Comparison of ENCODE assay signal across 21 mouse cellular contexts in genomic region chr9:62624562-62625044, GRCm38 (mm10). TPM values are rescaled to one million over a fixed set of nuclear protein-coding genes. Genes with fewer than 3 reads are reported as not detected.
DNase-seq lines count a peak whose midpoint lies in the region; ATAC-seq lines count a peak whose summit lies in the region.
"Had no signal": no experiment of that assay in that cellular context is flagged by ENCODE, and none has a peak within 500 bp of the region (broad histone marks: within the 10 kb centered on the region; RNA-seq: fewer than 3 reads in every experiment).

No protein-coding gene starts in this region.

- H3K4me1 ChIP-seq in midbrain, embryonic 11.5 days (ENCODE audit: control insufficient read depth, insufficient read depth, low read length), result no peaks in the 10 kb centered on the region
- no peaks in the 10 kb centered on the region for H3K4me1 ChIP-seq in midbrain, embryonic 14.5 days (ENCODE audit: control insufficient read depth, insufficient read depth, low read length)
- H3K4me1 ChIP-seq in hindbrain, embryonic 10.5 days (replicated peaks), result peaks cover 12% of the 10 kb centered on the region
- H3K4me1 ChIP-seq: heart, embryonic 15.5 days had no signal

- H3K27me3 ChIP-seq in midbrain, embryonic 11.5 days (ENCODE audit: control insufficient read depth, insufficient read depth, low read length), result no peaks in the 10 kb centered on the region
- H3K27me3 ChIP-seq in midbrain, embryonic 14.5 days (ENCODE audit: control insufficient read depth, insufficient read depth, low read length), result no peaks in the 10 kb centered on the region
- H3K27me3 ChIP-seq in hindbrain, embryonic 10.5 days (ENCODE audit: insufficient read depth, poor library complexity, severe bottlenecking), result no peaks in the 10 kb centered on the region
- H3K27me3 ChIP-seq: embryonic facial prominence, embryonic 15.5 days; heart, embryonic 15.5 days; limb, embryonic 15.5 days had no signal

- H3K9ac ChIP-seq in midbrain, embryonic 11.5 days (ENCODE audit: low read length), result no peak overlapping the region
- no peak overlapping the region for H3K9ac ChIP-seq in midbrain, embryonic 14.5 days (replicated peaks; ENCODE audit: low read length)
- H3K9ac ChIP-seq: embryonic facial prominence, embryonic 15.5 days; heart, embryonic 15.5 days; hindbrain, embryonic 14.5 days; limb, embryonic 15.5 days; lung, embryonic 14.5 days had no signal

- intact Hi-C loops in left cerebral cortex, postnatal 36 days (cut with DNase I), result no loop called here

- no peaks in the 10 kb centered on the region for H3K9me3 ChIP-seq in midbrain, embryonic 11.5 days (ENCODE audit: control insufficient read depth, low read length)
- H3K9me3 ChIP-seq in midbrain, embryonic 14.5 days (ENCODE audit: control insufficient read depth, low read length), result no peaks in the 10 kb centered on the region
- H3K9me3 ChIP-seq in hindbrain, embryonic 10.5 days, result no peaks in the 10 kb centered on the region
- H3K9me3 ChIP-seq: embryonic facial prominence, embryonic 15.5 days; heart, embryonic 15.5 days; limb, embryonic 15.5 days had no signal

- ATAC-seq in frontal cortex, adult (ENCODE audit: low TSS enrichment), result peak; percentile 75
- ATAC-seq in midbrain, embryonic 11.5 days (ENCODE audit: low FRiP score), result no peak
- ATAC-seq in midbrain, embryonic 14.5 days (ENCODE audit: low FRiP score, low TSS enrichment), result no peak
- ATAC-seq: forebrain, embryonic 14.5 days; intestine, postnatal 0 days had no signal

- no peak overlapping the region for H3K4me3 ChIP-seq in midbrain, embryonic 11.5 days (ENCODE audit: low read depth, low read length)
- H3K4me3 ChIP-seq in midbrain, embryonic 14.5 days (replicated peaks; ENCODE audit: low read depth, low read length), result no peak overlapping the region
- no peak overlapping the region for H3K4me3 ChIP-seq in hindbrain, embryonic 10.5 days
- H3K4me3 ChIP-seq: embryonic facial prominence, embryonic 15.5 days; heart, embryonic 15.5 days; limb, embryonic 15.5 days had no signal

- no peak overlapping the region for H3K27ac ChIP-seq in midbrain, embryonic 11.5 days (ENCODE audit: low read depth, low read length)
- no peak overlapping the region for H3K27ac ChIP-seq in midbrain, embryonic 14.5 days (replicated peaks; ENCODE audit: low read depth, low read length)
- H3K27ac ChIP-seq in hindbrain, embryonic 10.5 days, result no peak overlapping the region
- H3K27ac ChIP-seq: embryonic facial prominence, embryonic 15.5 days; heart, embryonic 15.5 days; hindbrain, embryonic 14.5 days; limb, embryonic 15.5 days; stomach, postnatal 0 days had no signal

- H3K4me2 ChIP-seq in midbrain, embryonic 11.5 days, result no peak overlapping the region
- H3K4me2 ChIP-seq in midbrain, embryonic 14.5 days (ENCODE audit: low read length), result no peak overlapping the region
- H3K4me2 ChIP-seq: embryonic facial prominence, embryonic 15.5 days; heart, embryonic 15.5 days; hindbrain, embryonic 14.5 days; limb, embryonic 15.5 days; lung, embryonic 14.5 days had no signal

- 80% methylated on average over 8 of the region's 8 CpGs for WGBS in midbrain, embryonic 11.5 days
- WGBS in midbrain, embryonic 14.5 days, result 76% methylated on average over 8 of the region's 8 CpGs
- WGBS in hindbrain, embryonic 10.5 days, result 82% methylated on average over 8 of the region's 8 CpGs

- DNase-seq in frontal cortex, postnatal 25 days (ENCODE audit: low spot score in 2 of 2), result no peak
- DNase-seq in midbrain, embryonic 11.5 days (ENCODE audit: low spot score, missing footprints), result peak; percentile 26
- no peak for DNase-seq in midbrain, embryonic 14.5 days
- peak; percentile 37 to 62 for DNase-seq in layer of hippocampus, adult 18-20 months (ENCODE audit: low spot score in 2 of 2)
- DNase-seq in left cerebral cortex, postnatal 36 days (ENCODE audit: low spot score in 2 of 2), result peak; percentile 43 to 55
- DNase-seq in hindbrain, embryonic 10.5 days (ENCODE audit: low spot score), result no peak
- no peak for DNase-seq in kidney, postnatal 10 days
- DNase-seq: cerebellum, adult 2 months; kidney, postnatal 36 days; lung, embryonic 14.5 days; spleen, adult 18-20 months had no signal

- H3K36me3 ChIP-seq in midbrain, embryonic 11.5 days (ENCODE audit: control insufficient read depth, insufficient read depth, low read length), result no peaks in the 10 kb centered on the region
- H3K36me3 ChIP-seq in midbrain, embryonic 14.5 days (ENCODE audit: control insufficient read depth, insufficient read depth, low read length), result no peaks in the 10 kb centered on the region
- no peaks in the 10 kb centered on the region for H3K36me3 ChIP-seq in hindbrain, embryonic 10.5 days
- H3K36me3 ChIP-seq: embryonic facial prominence, embryonic 15.5 days; heart, embryonic 15.5 days; limb, embryonic 15.5 days had no signal

RNA-seq across cellular contexts. Expression of gene Itga11, which starts 53.0 kb away (rescaled TPM):
- polyA plus RNA-seq in midbrain, embryonic 11.5 days (2014; fragmentation: Nextera tagmentation; extraction: Ambion mirVana), result 2.4 and 3.9 TPM in 2 replicates
- polyA plus RNA-seq in midbrain, embryonic 14.5 days (2014; fragmentation: Nextera tagmentation; extraction: Ambion mirVana), result 0.27 and 1.8 TPM in 2 replicates
- 1 to 10 TPM; 3.2 to 4.3 TPM for total RNA-seq in layer of hippocampus, adult 18-20 months (2021)
- total RNA-seq in left cerebral cortex, postnatal 36 days (2021), result 1 to 10 TPM; 1.9 to 5.3 TPM
- 2.3 and 3.0 TPM in 2 replicates for polyA plus RNA-seq in hindbrain, embryonic 10.5 days (2016; fragmentation: Nextera tagmentation; extraction: Ambion mirVana)
- total RNA-seq: megakaryocyte-erythroid progenitor cell, adult 5-6 weeks; MEL had no signal

Comparison
In these comparisons a context has a peak if more than half of its experiments do, and no peak if none do; other contexts are left out.
1. DNase-seq: peak in midbrain, embryonic 11.5 days (single experiment), layer of hippocampus, adult 18-20 months (2 of 2) and left cerebral cortex, postnatal 36 days (2 of 2); none in frontal cortex, postnatal 25 days (0 of 2), midbrain, embryonic 14.5 days (single experiment), hindbrain, embryonic 10.5 days (single experiment) and kidney, postnatal 10 days (single experiment).